Mouse (Mus musculus) liver (tissue): Measurements from ENCODE around the gene Ifna14.
A peak's percentile ranks its signal among the peaks of the same experiment; 100 is the strongest.
"Not testable (repeated sequence)": the region's sequence is repeated elsewhere in the genome, so short reads cannot be mapped to it uniquely, and the experiment has no call there.

Experiments used
- DNase-seq: peaks from one replicate; pipeline ENCODE4 v3.0.0-alpha.2; 2020; ENCODE audit warnings: mixed read lengths

The Ifna14 gene

GRCm38 (mm10) chr4:88571698-88572097 lies at the start of gene Ifna14:
TSS of gene Ifna14 (minus strand) at chr4:88571798.
- no peak for DNase-seq

- no peak for DNase-seq
These were observed 31.7 kb upstream of the Ifna14 start, which contains the start of gene Ifna12 for GRCm38 (mm10) chr4:88603276-88603675. TSS of gene Ifna12 (minus strand) at chr4:88603376.

- DNase-seq = no peak
These were observed 20.7 kb upstream of the Ifna14 start, which contains the start of gene Ifna9 for GRCm38 (mm10) chr4:88592285-88592684. TSS of gene Ifna9 (minus strand) at chr4:88592385.

- DNase-seq = no peak
These were observed 9.8 kb downstream of the Ifna14 start for GRCm38 (mm10) chr4:88561791-88562190.

GRCm38 (mm10) chr4:88558145-88558544 lies 13.5 kb downstream of the Ifna14 start, which contains the start of gene Ifna15:
TSS of gene Ifna15 (minus strand) at chr4:88558245.
- not testable (repeated sequence) for DNase-seq

- peak; percentile 89 for DNase-seq
These were observed 21.2 kb downstream of the Ifna14 start for GRCm38 (mm10) chr4:88550161-88550945.

- DNase-seq = no peak
These were observed 23.6 kb downstream of the Ifna14 start for GRCm38 (mm10) chr4:88547986-88548385.

- DNase-seq = no peak
These were observed 27.9 kb downstream of the Ifna14 start for GRCm38 (mm10) chr4:88543649-88544234.

GRCm38 (mm10) chr4:88537328-88537727 lies 34.3 kb downstream of the Ifna14 start:
- no peak for DNase-seq

- peak; percentile 16 for DNase-seq
These were observed 35.0 kb downstream of the Ifna14 start for GRCm38 (mm10) chr4:88536640-88537039.

- DNase-seq = peak; percentile 73
These were observed 35.9 kb downstream of the Ifna14 start for GRCm38 (mm10) chr4:88535742-88536141.

- no peak for DNase-seq
These were observed 36.7 kb downstream of the Ifna14 start for GRCm38 (mm10) chr4:88534903-88535302.

GRCm38 (mm10) chr4:88533499-88533898 lies 38.1 kb downstream of the Ifna14 start:
- no peak for DNase-seq

- no peak for DNase-seq
These were observed 40.7 kb downstream of the Ifna14 start for GRCm38 (mm10) chr4:88530892-88531291.

- DNase-seq = no peak
These were observed 41.3 kb downstream of the Ifna14 start for GRCm38 (mm10) chr4:88530271-88530670.

GRCm38 (mm10) chr4:88526379-88527049 lies 45.1 kb downstream of the Ifna14 start:
- DNase-seq = no peak

GRCm38 (mm10) chr4:88525393-88525792 lies 46.2 kb downstream of the Ifna14 start:
- DNase-seq = no peak

GRCm38 (mm10) chr4:88523241-88523640 lies 48.4 kb downstream of the Ifna14 start:
- DNase-seq = no peak

- no peak for DNase-seq
These were observed 48.9 kb downstream of the Ifna14 start, which contains the start of gene Ifnb1 for GRCm38 (mm10) chr4:88522674-88523073. TSS of gene Ifnb1 (minus strand) at chr4:88522774.
